Mouse (Mus musculus): Measurements from ENCODE around the gene Gm11939.

DNA sequence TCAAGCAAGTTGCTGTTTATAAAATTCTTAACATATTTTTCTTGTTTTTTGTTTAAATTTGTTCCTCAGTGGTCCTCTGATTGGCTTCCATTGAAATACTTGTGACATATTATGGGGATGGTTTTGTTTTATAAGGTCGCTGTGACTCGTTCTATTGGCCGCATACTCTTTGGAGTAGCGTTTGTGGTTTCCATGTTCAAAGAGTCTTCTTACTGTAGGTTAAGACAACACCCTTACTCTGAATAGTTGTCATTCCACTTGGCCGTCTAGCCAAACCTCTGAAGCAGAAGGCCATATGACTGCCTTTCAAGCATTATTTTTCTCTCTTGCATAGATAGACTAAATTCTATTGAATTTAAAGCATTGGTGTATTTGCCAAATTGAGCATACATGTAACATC is 21.8 kb upstream of the Gm11939 start:
- TF ChIP-seq CTCF (conservative IDR thresholded peaks at IDR 0.05; ENCODE audit: insufficient read depth, insufficient read length, low read depth, low read length), result no peak
- no peak for TF ChIP-seq POLR2A (IDR thresholded peaks at IDR 0.05; ENCODE audit: low read depth, low read length)

All from kidney, adult 2 months (tissue).